Mouse (Mus musculus) thymus, adult 2 months (tissue): ENCODE results near the gene Exoc3l4.

Experiments used
- CTCF ChIP-seq: fragments of 200-500 bp; IDR thresholded peaks from 2 replicates; pipeline ENCODE4 v1.5.1; 2012; ENCODE audit warnings: mild to moderate bottlenecking, control low read depth, low read length, moderate library complexity, borderline replicate concordance; ENCODE audit not compliant: control insufficient read depth, poor library complexity, insufficient read depth; ENCODE audit errors: extremely low read depth
- POLR2A ChIP-seq: fragments of 200-500 bp; IDR thresholded peaks from 2 replicates; pipeline ENCODE4 v1.6.1; 2012; ENCODE audit warnings: mild to moderate bottlenecking, low read length, control low read depth, moderate library complexity; ENCODE audit not compliant: control insufficient read depth, poor library complexity, insufficient read depth; ENCODE audit errors: extremely low read depth

DNA sequence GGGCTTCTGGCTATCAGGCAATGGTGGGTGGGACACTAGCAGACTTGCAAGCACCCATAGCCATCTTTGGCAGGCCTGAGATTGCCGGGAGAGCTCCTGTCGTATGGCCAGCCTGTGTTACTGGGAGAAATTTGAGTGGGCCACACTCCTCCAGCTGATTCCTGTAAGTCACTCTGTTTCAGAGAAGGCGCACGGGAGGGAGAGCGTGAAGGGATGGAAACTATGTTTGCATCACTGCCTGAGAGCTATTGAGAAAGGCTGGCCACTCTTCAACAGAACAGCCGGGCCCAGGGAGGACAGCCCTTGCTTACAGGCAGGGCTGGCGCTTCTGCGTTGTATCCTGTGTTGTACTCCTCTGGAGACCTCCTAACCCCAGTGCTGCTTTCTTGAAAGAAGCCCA is 19.8 kb downstream of the Exoc3l4 start:
- TF ChIP-seq POLR2A (no peak), CTCF (no peak)
